Mouse (Mus musculus): ENCODE measurements around the gene Trhde.

GRCm38 (mm10) chr10:114737581-114737980 is 64.5 kb downstream of the Trhde start:
- TF ChIP-seq CTCF (IDR thresholded peaks at IDR 0.05; ENCODE audit: low read depth, low read length) (no peak), GATA1 (IDR thresholded peaks at IDR 0.05; ENCODE audit: borderline replicate concordance, low read length) (no peak), TAL1 (conservative IDR thresholded peaks at IDR 0.05; ENCODE audit: low read depth, low read length) (no peak), POLR2AphosphoS5 (IDR thresholded peaks at IDR 0.05; ENCODE audit: insufficient replicate concordance, low read depth, low read length) (no peak), GATA2 (IDR thresholded peaks at IDR 0.05; ENCODE audit: borderline replicate concordance, low read depth, low read length) (no peak)

All from G1E (cell line).